Mouse (Mus musculus) embryo, embryonic 10 days (tissue): Measurements from ENCODE around the gene Kcnd1.
"Not testable (repeated sequence)": the region's sequence is repeated elsewhere in the genome, so short reads cannot be mapped to it uniquely, and the experiment has no call there.

Experiments used
- DNase-seq: peaks from one replicate; pipeline ENCODE4 v3.0.0-alpha.2; 2015; ENCODE audit warnings: low spot score

Kcnd1 gene

GRCm38 (mm10) chrX:7821865-7822779, at the start of gene Kcnd1:
Gene Kcnd1 (plus strand): TSS chrX:7822289.
- peak; percentile 41 for DNase-seq

- DNase-seq = no peak
Measured at GRCm38 (mm10) chrX:7772766-7773165, 49.3 kb upstream of the Kcnd1 start.

GRCm38 (mm10) chrX:7775501-7776205, 46.4 kb upstream of the Kcnd1 start:
- DNase-seq = no peak

- DNase-seq = peak; percentile 59
Measured at GRCm38 (mm10) chrX:7776329-7777082, 45.6 kb upstream of the Kcnd1 start.

- DNase-seq = no peak
Measured at GRCm38 (mm10) chrX:7778450-7779244, 43.4 kb upstream of the Kcnd1 start.

GRCm38 (mm10) chrX:7779294-7779693, 42.8 kb upstream of the Kcnd1 start:
- DNase-seq = no peak

- DNase-seq = no peak
Measured at GRCm38 (mm10) chrX:7782603-7783092, 39.4 kb upstream of the Kcnd1 start.

- DNase-seq = peak; percentile 84
Measured at GRCm38 (mm10) chrX:7789542-7790136, 32.5 kb upstream of the Kcnd1 start, which contains the start of gene Gripap1. Gene Gripap1 (plus strand): TSS chrX:7789765.

GRCm38 (mm10) chrX:7790309-7790708, 31.8 kb upstream of the Kcnd1 start:
- no peak for DNase-seq

- peak; percentile 46 for DNase-seq
Measured at GRCm38 (mm10) chrX:7793361-7793760, 28.7 kb upstream of the Kcnd1 start.

- DNase-seq = peak; percentile 72
Measured at GRCm38 (mm10) chrX:7795016-7795415, 27.1 kb upstream of the Kcnd1 start.

- DNase-seq = no peak
Measured at GRCm38 (mm10) chrX:7797327-7797726, 24.8 kb upstream of the Kcnd1 start.

- not testable (repeated sequence) for DNase-seq
Measured at GRCm38 (mm10) chrX:7802157-7802556, 19.9 kb upstream of the Kcnd1 start.

- peak; percentile 5 for DNase-seq
Measured at GRCm38 (mm10) chrX:7815016-7815415, 7.1 kb upstream of the Kcnd1 start.

- no peak for DNase-seq
Measured at GRCm38 (mm10) chrX:7837146-7837545, 15.1 kb downstream of the Kcnd1 start.

- no peak for DNase-seq
Measured at GRCm38 (mm10) chrX:7840842-7841162, 18.7 kb downstream of the Kcnd1 start.

- peak; percentile 95 for DNase-seq
Measured at GRCm38 (mm10) chrX:7841163-7842162, 19.4 kb downstream of the Kcnd1 start, which contains the start of gene Otud5. Gene Otud5 (plus strand): TSS chrX:7841364.

GRCm38 (mm10) chrX:7842318-7842717, 20.2 kb downstream of the Kcnd1 start:
- no peak for DNase-seq

GRCm38 (mm10) chrX:7847845-7848244, 25.8 kb downstream of the Kcnd1 start:
- DNase-seq = no peak

GRCm38 (mm10) chrX:7854578-7854977, 32.5 kb downstream of the Kcnd1 start:
- peak; percentile 33 for DNase-seq
